Mouse (Mus musculus) embryonic facial prominence, embryonic 13.5 days (tissue): ENCODE measurements around the gene BC030870. TPM values are rescaled to one million over a fixed set of nuclear protein-coding genes. Genes with fewer than 3 reads are reported as not detected.

Source experiments
- ATAC-seq: fragments of 200-750 bp; cut with Nextera tagmentation; 2 replicates; pipeline ENCODE4 v1.8.0; 2017; ENCODE audit warnings: low read depth; ENCODE audit not compliant: insufficient number of reproducible peaks, insufficient read depth, low FRiP score, low TSS enrichment
- H3K27ac ChIP-seq: fragments of 300-500 bp; sonication (generic); 2 replicates; pipeline ENCODE4 v1.5.1; 2015; ENCODE audit warnings: moderate library complexity, mild to moderate bottlenecking, inconsistent platforms
- H3K27me3 ChIP-seq: fragments of 300-500 bp; sonication (generic); 2 replicates; pipeline ENCODE4 v1.6.1; 2015; ENCODE audit warnings: mild to moderate bottlenecking, inconsistent platforms
- H3K36me3 ChIP-seq: fragments of 300-500 bp; sonication (generic); 2 replicates; pipeline ENCODE4 v1.6.1; 2015; ENCODE audit warnings: mild to moderate bottlenecking, inconsistent platforms
- H3K4me1 ChIP-seq: fragments of 300-500 bp; sonication (generic); 2 replicates; pipeline ENCODE4 v1.6.1; 2015; ENCODE audit warnings: inconsistent platforms
- H3K4me2 ChIP-seq: fragments of 300-500 bp; sonication (generic); 2 replicates; pipeline ENCODE4 v1.6.1; 2015; ENCODE audit warnings: moderate library complexity, mild to moderate bottlenecking, inconsistent platforms
- H3K4me3 ChIP-seq: fragments of 300-500 bp; sonication (generic); 2 replicates; pipeline ENCODE4 v1.5.1; 2015; ENCODE audit warnings: mild to moderate bottlenecking, inconsistent platforms
- H3K9ac ChIP-seq: fragments of 300-500 bp; sonication (generic); 2 replicates; pipeline ENCODE4 v1.6.1; 2015; ENCODE audit warnings: mild to moderate bottlenecking, inconsistent platforms
- H3K9me3 ChIP-seq: fragments of 300-500 bp; sonication (generic); 2 replicates; pipeline ENCODE4 v1.6.1; 2016; ENCODE audit warnings: inconsistent platforms
- WGBS: fragments of 180-500 bp; shearing (Covaris S2); methylation state at CpG from one replicate; pipeline ENCODE4 v1.1.7; 2015; ENCODE audit warnings: mixed read lengths; 5-methylcytosine and 5-hydroxymethylcytosine counted together
- polyA plus RNA-seq: library from polyadenylated mRNA; unstranded; fragments of >200 nt; fragmentation: Nextera tagmentation; extraction: Ambion mirVana; gene quantifications from 2 replicates; pipeline ENCODE4 v1.2.1, GENCODE M21; 2015

Gene BC030870
- polyA plus RNA-seq, 1 experiment from 2014 or later: not detected

DNA sequence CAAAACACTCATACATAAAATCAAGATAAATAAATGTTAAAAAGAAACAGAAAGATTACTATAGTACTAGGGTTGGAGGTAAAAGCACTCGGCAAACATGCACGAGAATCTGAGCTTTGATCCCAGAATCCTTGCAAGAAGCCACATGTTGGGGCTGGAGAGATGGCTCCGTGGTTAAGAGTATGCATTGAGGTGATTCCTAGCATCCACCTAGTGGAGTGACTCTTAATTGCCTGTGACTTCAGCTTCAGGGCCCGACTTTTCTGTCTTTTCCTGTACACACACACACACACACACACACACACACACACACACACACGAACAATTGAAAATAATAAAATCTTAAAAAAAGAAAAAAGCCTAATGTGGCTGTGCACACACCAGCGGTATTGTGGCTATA is 20.4 kb downstream of the BC030870 start:
- H3K4me2 ChIP-seq: no peak overlapping the region
- WGBS: 65% methylated on average over 6 of the region's 6 CpGs
- ATAC-seq: no peak
- no peaks in the 10 kb centered on the region for H3K9me3 ChIP-seq
- no peaks in the 10 kb centered on the region for H3K4me1 ChIP-seq
- H3K9ac ChIP-seq: no peak overlapping the region
- H3K36me3 ChIP-seq: no peaks in the 10 kb centered on the region
- H3K4me3 ChIP-seq: no peak overlapping the region
- H3K27ac ChIP-seq: no peak overlapping the region
- no peaks in the 10 kb centered on the region for H3K27me3 ChIP-seq

DNA sequence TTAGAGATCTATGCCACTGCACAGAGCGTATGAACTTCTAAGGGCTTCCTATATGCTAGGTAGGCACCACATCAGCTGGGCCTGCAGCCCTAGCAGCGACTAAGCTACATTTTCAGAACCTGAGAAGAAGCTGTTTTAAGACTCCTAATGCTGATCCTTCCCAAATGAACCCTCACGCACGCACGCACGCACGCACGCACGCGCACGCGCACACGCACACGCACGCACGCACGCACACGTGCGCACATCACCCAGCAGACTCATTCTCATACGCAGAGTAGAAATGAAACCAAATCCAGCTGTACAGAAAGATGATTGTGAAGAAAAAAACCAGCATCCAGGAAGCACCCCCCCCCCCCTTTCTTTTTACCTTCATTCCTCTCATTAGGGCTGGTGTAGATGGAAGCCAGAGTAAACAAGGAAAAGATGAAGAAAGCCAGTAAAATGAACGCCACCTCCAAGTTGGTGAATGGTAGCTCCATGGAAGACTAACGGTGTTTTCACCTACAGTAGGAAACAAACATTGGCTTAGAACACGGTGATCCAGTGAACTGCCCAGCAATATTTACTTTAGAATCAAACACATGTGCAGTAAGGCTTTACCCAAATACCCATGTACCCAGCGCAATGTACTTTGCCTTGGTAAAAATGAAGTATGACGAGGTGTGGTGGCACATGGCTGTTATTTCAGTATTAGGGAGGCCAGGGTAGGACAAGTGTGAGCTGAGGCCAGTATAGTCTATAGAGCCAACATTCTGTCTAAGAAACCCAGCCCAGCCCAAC is 21.2 kb downstream of the BC030870 start:
- Histone ChIP-seq H3K36me3 (no peaks in the 10 kb centered on the region), H3K4me3 (no peak overlapping the region), H3K4me2 (no peak overlapping the region), H3K9me3 (no peaks in the 10 kb centered on the region), H3K27me3 (no peaks in the 10 kb centered on the region), H3K4me1 (no peaks in the 10 kb centered on the region), H3K27ac (no peak overlapping the region), H3K9ac (no peak overlapping the region)
- ATAC-seq: no peak
- 93% methylated on average over 25 of the region's 25 CpGs for WGBS

GRCm38 (mm10) chr8:65104041-65104440 is 25.3 kb downstream of the BC030870 start:
- Histone ChIP-seq H3K9ac (no peak overlapping the region), H3K9me3 (no peaks in the 10 kb centered on the region), H3K27me3 (no peaks in the 10 kb centered on the region), H3K4me2 (no peak overlapping the region), H3K36me3 (no peaks in the 10 kb centered on the region), H3K4me3 (no peak overlapping the region), H3K27ac (no peak overlapping the region), H3K4me1 (no peaks in the 10 kb centered on the region)
- no peak for ATAC-seq
- 71% methylated on average over 4 of the region's 4 CpGs for WGBS

- 80% methylated on average over 7 of the region's 7 CpGs for WGBS
Observed at GRCm38 (mm10) chr8:65103632-65104031, 25.7 kb downstream of the BC030870 start.

GRCm38 (mm10) chr8:65099735-65100134 is 29.6 kb downstream of the BC030870 start:
- Histone ChIP-seq H3K27me3 (no peaks in the 10 kb centered on the region), H3K4me2 (no peak overlapping the region), H3K36me3 (no peaks in the 10 kb centered on the region), H3K9ac (no peak overlapping the region), H3K4me1 (no peaks in the 10 kb centered on the region), H3K4me3 (no peak overlapping the region), H3K9me3 (no peaks in the 10 kb centered on the region), H3K27ac (no peak overlapping the region)
- 55% methylated on average over 3 of the region's 3 CpGs for WGBS
- ATAC-seq: no peak

More at GRCm38 (mm10) chr8:65103632-65104031, 25.7 kb downstream of the BC030870 start:
- no peak overlapping the region for H3K9ac ChIP-seq
- no peaks in the 10 kb centered on the region for H3K9me3 ChIP-seq
- no peaks in the 10 kb centered on the region for H3K27me3 ChIP-seq
- no peak overlapping the region for H3K4me2 ChIP-seq
- H3K4me3 ChIP-seq: no peak overlapping the region
- no peak for ATAC-seq
- no peaks in the 10 kb centered on the region for H3K4me1 ChIP-seq
- no peak overlapping the region for H3K27ac ChIP-seq
- H3K36me3 ChIP-seq: no peaks in the 10 kb centered on the region

GRCm38 (mm10) chr8:65097760-65098415 is 31.5 kb downstream of the BC030870 start:
- no peaks in the 10 kb centered on the region for H3K27me3 ChIP-seq
- 73% methylated on average over 7 of the region's 7 CpGs for WGBS
- H3K9me3 ChIP-seq: no peaks in the 10 kb centered on the region
- no peak overlapping the region for H3K4me2 ChIP-seq
- H3K9ac ChIP-seq: no peak overlapping the region
- H3K4me3 ChIP-seq: no peak overlapping the region
- H3K4me1 ChIP-seq: no peaks in the 10 kb centered on the region
- ATAC-seq: no peak
- H3K27ac ChIP-seq: no peak overlapping the region
- H3K36me3 ChIP-seq: no peaks in the 10 kb centered on the region

DNA sequence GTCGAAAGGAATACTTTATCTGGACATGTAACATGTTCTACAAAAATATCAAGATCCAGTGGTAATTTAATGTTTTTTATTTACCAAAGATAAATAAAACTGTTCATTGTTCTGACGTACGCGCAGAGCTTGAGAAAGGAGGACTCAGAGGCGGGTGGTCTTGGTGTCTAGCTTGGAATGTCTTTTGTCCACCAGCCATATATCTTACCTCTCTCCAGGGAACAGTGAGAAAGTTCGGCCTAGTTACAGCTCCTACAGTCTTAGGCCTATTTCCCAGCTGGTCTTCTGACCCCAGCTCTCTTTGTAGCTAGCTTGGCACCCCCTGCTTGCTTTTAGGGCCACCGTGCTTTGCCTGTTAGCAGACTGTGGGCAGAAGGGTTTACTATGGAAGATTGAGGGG is 39.6 kb downstream of the BC030870 start:
- no peak for ATAC-seq
- Histone ChIP-seq H3K36me3 (no peaks in the 10 kb centered on the region), H3K4me2 (no peak overlapping the region), H3K27ac (no peak overlapping the region), H3K9me3 (no peaks in the 10 kb centered on the region), H3K9ac (no peak overlapping the region), H3K27me3 (no peaks in the 10 kb centered on the region), H3K4me3 (no peak overlapping the region), H3K4me1 (0 out of 2 replicates have a peak, but pooled peaks cover 6% of the 10 kb centered on the region)
- WGBS: 87% methylated on average over 7 of the region's 7 CpGs

GRCm38 (mm10) chr8:65088120-65088519 is 41.2 kb downstream of the BC030870 start:
- Histone ChIP-seq H3K4me3 (no peak overlapping the region), H3K27ac (no peak overlapping the region), H3K4me1 (0 out of 2 replicates have a peak, but pooled peaks cover 6% of the 10 kb centered on the region), H3K4me2 (no peak overlapping the region), H3K9ac (no peak overlapping the region), H3K36me3 (no peaks in the 10 kb centered on the region), H3K27me3 (no peaks in the 10 kb centered on the region), H3K9me3 (no peaks in the 10 kb centered on the region)
- WGBS: 80% methylated on average over 12 of the region's 12 CpGs
- ATAC-seq: no peak

- ATAC-seq: no peak
Observed at GRCm38 (mm10) chr8:65087711-65088110, 41.7 kb downstream of the BC030870 start.

GRCm38 (mm10) chr8:65085680-65086079 is 43.7 kb downstream of the BC030870 start:
- ATAC-seq: no peak

More at GRCm38 (mm10) chr8:65087711-65088110, 41.7 kb downstream of the BC030870 start:
- 56% methylated on average over 8 of the region's 8 CpGs for WGBS
- Histone ChIP-seq H3K9ac (no peak overlapping the region), H3K4me1 (0 out of 2 replicates have a peak, but pooled peaks cover 6% of the 10 kb centered on the region), H3K4me3 (no peak overlapping the region), H3K4me2 (no peak overlapping the region), H3K36me3 (no peaks in the 10 kb centered on the region), H3K9me3 (no peaks in the 10 kb centered on the region), H3K27ac (no peak overlapping the region), H3K27me3 (no peaks in the 10 kb centered on the region)

DNA sequence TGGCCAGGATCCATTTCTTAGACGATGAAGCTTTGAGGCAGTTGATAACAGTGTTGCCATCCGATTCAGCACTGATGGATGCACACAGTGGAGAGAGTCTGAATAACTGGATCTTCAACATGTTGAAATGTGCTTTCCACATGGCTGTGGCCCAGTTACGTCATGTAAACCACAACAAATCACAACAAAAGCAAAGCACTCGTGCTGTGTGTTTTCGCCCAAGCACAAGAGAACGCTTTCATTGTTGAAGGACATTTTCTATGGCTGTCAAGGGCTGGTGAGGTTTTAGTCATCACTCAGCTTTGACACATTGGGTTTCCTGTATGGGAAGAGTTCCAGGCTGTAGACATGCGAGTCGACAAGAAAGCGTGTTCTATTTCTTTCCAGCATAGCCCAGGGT is 48.6 kb downstream of the BC030870 start:
- Histone ChIP-seq H3K4me2 (no peak overlapping the region), H3K4me1 (no peaks in the 10 kb centered on the region), H3K27me3 (no peaks in the 10 kb centered on the region), H3K27ac (no peak overlapping the region), H3K9ac (no peak overlapping the region), H3K36me3 (no peaks in the 10 kb centered on the region), H3K9me3 (no peaks in the 10 kb centered on the region), H3K4me3 (no peak overlapping the region)
- 64% methylated on average over 9 of the region's 9 CpGs for WGBS
- no peak for ATAC-seq

More at GRCm38 (mm10) chr8:65085680-65086079, 43.7 kb downstream of the BC030870 start:
- WGBS: 76% methylated on average over 2 of the region's 2 CpGs
- H3K4me2 ChIP-seq: no peak overlapping the region
- no peaks in the 10 kb centered on the region for H3K36me3 ChIP-seq
- H3K4me1 ChIP-seq: 0 out of 2 replicates have a peak, but pooled peaks cover 6% of the 10 kb centered on the region
- no peaks in the 10 kb centered on the region for H3K27me3 ChIP-seq
- H3K9me3 ChIP-seq: no peaks in the 10 kb centered on the region
- no peak overlapping the region for H3K4me3 ChIP-seq
- H3K27ac ChIP-seq: no peak overlapping the region
- H3K9ac ChIP-seq: no peak overlapping the region

DNA sequence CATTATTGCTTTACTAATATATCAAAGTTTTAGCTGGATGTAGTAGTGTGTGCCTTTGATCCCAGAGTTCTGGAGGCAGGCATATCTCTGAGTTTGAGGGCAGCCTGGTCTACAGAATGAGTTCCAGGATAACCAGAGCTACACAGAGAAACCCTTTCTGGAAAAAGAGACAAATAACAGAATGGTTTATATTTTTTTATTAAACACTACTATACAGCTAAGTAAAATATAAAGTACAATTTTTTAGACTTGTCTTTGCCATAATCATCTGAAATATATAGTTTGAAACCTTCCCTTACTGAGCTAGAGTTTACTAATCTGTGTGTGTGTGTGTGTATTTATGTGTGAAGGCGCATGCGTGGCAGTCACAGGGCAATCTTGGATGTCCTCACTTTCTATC is 54.6 kb downstream of the BC030870 start, which contains the start of gene Gm10663:
Gene Gm10663, plus strand, starts transcription at position 301 of the 400 bp plus-strand sequence.
- ATAC-seq: no peak
- Histone ChIP-seq H3K4me3 (no peak within 1 kb of the TSS), H3K9ac (no peak within 1 kb of the TSS), H3K27me3 (no peaks in the 10 kb centered on the region), H3K4me1 (no peaks in the 10 kb centered on the region), H3K27ac (no peak within 1 kb of the TSS), H3K4me2 (no peak within 1 kb of the TSS), H3K9me3 (no peaks in the 10 kb centered on the region), H3K36me3 (no peaks in the 10 kb centered on the region)
- 94% methylated on average over 2 of the region's 2 CpGs for WGBS
